In the genomic region with DNA sequence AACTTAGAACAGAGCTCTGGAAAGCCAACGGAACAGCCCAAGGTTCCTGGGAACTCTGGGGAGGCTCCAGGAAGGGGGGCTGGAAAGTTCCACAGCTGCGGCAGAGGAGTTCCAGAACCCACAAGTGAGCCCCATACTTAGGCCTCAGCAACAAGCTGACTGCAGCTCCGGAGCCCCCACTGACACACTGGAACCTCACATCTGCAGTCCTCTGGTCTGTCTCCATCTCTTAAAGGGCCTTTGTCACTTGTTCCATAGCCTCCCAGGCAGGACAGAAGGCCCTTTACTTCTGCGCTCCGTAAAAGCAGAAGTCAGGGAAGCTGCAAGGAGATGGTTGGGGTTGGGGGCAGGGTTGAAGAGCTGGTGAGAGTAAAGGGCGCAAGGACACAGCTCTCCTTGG, we compare ENCODE assay signal across 7 mouse cellular contexts. TPM values are rescaled to one million over a fixed set of nuclear protein-coding genes. Genes with fewer than 3 reads are reported as not detected.
DNase-seq lines count a peak whose midpoint lies in the region; ATAC-seq lines count a peak whose summit lies in the region.

No protein-coding gene starts in this region.

- H3K27ac ChIP-seq in kidney, embryonic 16.5 days (ENCODE audit: low read length) = peak overlapping the region; percentile 87
- peak overlapping the region; percentile 30 for H3K27ac ChIP-seq in brown adipose tissue, adult 24 weeks (replicated peaks; ENCODE audit: low read depth, low read length)
- H3K27ac ChIP-seq in embryonic facial prominence, embryonic 11.5 days (replicated peaks; ENCODE audit: low read depth, low read length) = 0 out of 2 replicates have a peak overlapping the region, but pooled peaks have one; percentile 28
- H3K27ac ChIP-seq in limb, embryonic 13.5 days = peak overlapping the region; percentile 88

- peak overlapping the region; percentile 19 for H3K4me2 ChIP-seq in kidney, embryonic 16.5 days (replicated peaks; ENCODE audit: low read depth, low read length)
- H3K4me2 ChIP-seq in embryonic facial prominence, embryonic 11.5 days (ENCODE audit: low read depth, low read length) = no peak overlapping the region
- peak overlapping the region; percentile 44 for H3K4me2 ChIP-seq in limb, embryonic 13.5 days (replicated peaks)

- H3K9me3 ChIP-seq in kidney, embryonic 16.5 days (ENCODE audit: low read length) = no peaks in the 10 kb centered on the region
- H3K9me3 ChIP-seq in embryonic facial prominence, embryonic 11.5 days (replicated peaks; ENCODE audit: control insufficient read depth, low read length) = no peaks in the 10 kb centered on the region
- no peaks in the 10 kb centered on the region for H3K9me3 ChIP-seq in limb, embryonic 13.5 days

- H3K4me1 ChIP-seq in kidney, embryonic 16.5 days (ENCODE audit: insufficient read depth, low read length) = peaks cover 64% of the 10 kb centered on the region
- peaks cover 20% of the 10 kb centered on the region for H3K4me1 ChIP-seq in brown adipose tissue, adult 24 weeks (ENCODE audit: control insufficient read depth, insufficient read depth, insufficient read length, low read length)
- H3K4me1 ChIP-seq in embryonic facial prominence, embryonic 11.5 days (ENCODE audit: control insufficient read depth, insufficient read depth, low read length) = peaks cover 3% of the 10 kb centered on the region; the same call in 1 of the 2 replicates
- peaks cover 77% of the 10 kb centered on the region for H3K4me1 ChIP-seq in limb, embryonic 13.5 days

- no peaks in the 10 kb centered on the region for H3K36me3 ChIP-seq in kidney, embryonic 16.5 days (ENCODE audit: insufficient read depth, low read length)
- no peaks in the 10 kb centered on the region for H3K36me3 ChIP-seq in embryonic facial prominence, embryonic 11.5 days (replicated peaks; ENCODE audit: control insufficient read depth, insufficient read depth, low read depth, low read length)
- H3K36me3 ChIP-seq in limb, embryonic 13.5 days = peaks cover 19% of the 10 kb centered on the region

- H3K9ac ChIP-seq in kidney, embryonic 16.5 days (replicated peaks; ENCODE audit: low read length) = peak overlapping the region; percentile 27; the same call in 1 of the 2 replicates
- H3K9ac ChIP-seq in embryonic facial prominence, embryonic 11.5 days (replicated peaks; ENCODE audit: low read length) = no peak overlapping the region; the same call in 1 of the 2 replicates
- 0 out of 2 replicates have a peak overlapping the region, but pooled peaks have one; percentile 39 for H3K9ac ChIP-seq in limb, embryonic 13.5 days

- no peaks in the 10 kb centered on the region for H3K27me3 ChIP-seq in kidney, embryonic 16.5 days (ENCODE audit: insufficient read depth, low read length)
- no peaks in the 10 kb centered on the region for H3K27me3 ChIP-seq in embryonic facial prominence, embryonic 11.5 days (ENCODE audit: control insufficient read depth, insufficient read depth, low read length)
- H3K27me3 ChIP-seq in limb, embryonic 13.5 days = no peaks in the 10 kb centered on the region

- ATAC-seq in kidney, embryonic 16.5 days (ENCODE audit: low FRiP score, low TSS enrichment) = no peak
- ATAC-seq in embryonic facial prominence, embryonic 11.5 days (replicated peaks; ENCODE audit: insufficient number of reproducible peaks, low FRiP score, low TSS enrichment, low read depth) = no peak
- peak; percentile 29; the same call in 1 of the 2 replicates for ATAC-seq in limb, embryonic 13.5 days (ENCODE audit: low FRiP score, low read depth)

- 39% methylated on average over 6 of the region's 6 CpGs for WGBS in kidney, embryonic 16.5 days
- WGBS in embryonic facial prominence, embryonic 11.5 days = 45% methylated on average over 6 of the region's 6 CpGs
- 33% methylated on average over 6 of the region's 6 CpGs for WGBS in limb, embryonic 13.5 days

- no peak overlapping the region for H3K4me3 ChIP-seq in kidney, embryonic 16.5 days (ENCODE audit: low read length)
- H3K4me3 ChIP-seq in brown adipose tissue, adult 24 weeks (ENCODE audit: insufficient read depth, low read depth, low read length) = peak overlapping the region; percentile 15
- H3K4me3 ChIP-seq in embryonic facial prominence, embryonic 11.5 days (ENCODE audit: low read depth, low read length) = no peak overlapping the region
- H3K4me3 ChIP-seq in limb, embryonic 13.5 days = 0 out of 2 replicates have a peak overlapping the region, but pooled peaks have one; percentile 10

- no peak for DNase-seq in kidney, adult 8-10 months
- DNase-seq in embryonic facial prominence, embryonic 11.5 days (ENCODE audit: low spot score) = no peak
- no peak for DNase-seq in retina, embryonic 14.5 days (ENCODE audit: low spot score)
- DNase-seq in kidney, adult 9 months = no peak

RNA-seq across cellular contexts. Expression of gene Creb3l2, which starts 23.0 kb away (rescaled TPM):
- polyA plus RNA-seq in kidney, embryonic 16.5 days (2015; fragmentation: Nextera tagmentation; extraction: Ambion mirVana) = 31.7 and 34.9 TPM in 2 replicates
- polyA plus RNA-seq in brown adipose tissue, adult 24 weeks (2012; ENCODE audit: insufficient read depth, insufficient read length, missing spikeins) = 6.5 and 6.6 TPM in 2 replicates
- 16.3 TPM in 2 replicates for polyA plus RNA-seq in embryonic facial prominence, embryonic 11.5 days (2014; fragmentation: Nextera tagmentation; extraction: Ambion mirVana)
- 36.4 and 44.6 TPM in 2 replicates for polyA plus RNA-seq in limb, embryonic 13.5 days (2015; fragmentation: Nextera tagmentation; extraction: Ambion mirVana)

Comparison
In these comparisons a context has a peak if more than half of its experiments do, and no peak if none do; other contexts are left out.
1. H3K27ac ChIP-seq: peak in every context shown above with its lines; median percentile 88 in limb, embryonic 13.5 days; 87 in kidney, embryonic 16.5 days; 30 in brown adipose tissue, adult 24 weeks; 28 in embryonic facial prominence, embryonic 11.5 days.
2. H3K4me3 ChIP-seq: peak in brown adipose tissue, adult 24 weeks (single experiment) and limb, embryonic 13.5 days (single experiment); none in kidney, embryonic 16.5 days (single experiment) and embryonic facial prominence, embryonic 11.5 days (single experiment).